Mouse (Mus musculus) cortical plate, adult 2 months (tissue): Measurements from ENCODE around the gene Myh9.

Experiments used
- CTCF ChIP-seq: fragments of 200-500 bp; IDR thresholded peaks from 2 replicates; pipeline ENCODE4 v1.5.1; 2011; ENCODE audit warnings: mild to moderate bottlenecking, control low read depth, low read length; ENCODE audit not compliant: insufficient read depth; ENCODE audit errors: extremely low read depth
- POLR2A ChIP-seq: fragments of 200-500 bp; IDR thresholded peaks from 2 replicates; pipeline ENCODE4 v1.6.1; 2011; ENCODE audit warnings: mild to moderate bottlenecking, low read length, control low read depth; ENCODE audit not compliant: insufficient read depth; ENCODE audit errors: extremely low read depth

GRCm38 (mm10) chr15:77788356-77788755, 53.6 kb downstream of the Myh9 start:
- TF ChIP-seq CTCF (no peak), POLR2A (no peak)
